Mouse (Mus musculus) cerebellum, adult 2 months (tissue): Measurements from ENCODE around the gene Clec10a.

Experiments
- CTCF ChIP-seq: fragments of 200-500 bp; IDR thresholded peaks from 2 replicates; pipeline ENCODE4 v1.5.1; 2011; ENCODE audit warnings: low read depth, mild to moderate bottlenecking, control low read depth, low read length, moderate library complexity, borderline replicate concordance; ENCODE audit not compliant: insufficient read depth
- POLR2A ChIP-seq: fragments of 200-500 bp; IDR thresholded peaks from 2 replicates; pipeline ENCODE4 v1.6.1; 2011; ENCODE audit warnings: low read length, control low read depth, borderline replicate concordance; ENCODE audit not compliant: insufficient read depth

- no peak for TF ChIP-seq POLR2A
- TF ChIP-seq CTCF = no peak
Measured at GRCm38 (mm10) chr11:70218741-70219470, 62.9 kb downstream of the Clec10a start.
